Mouse (Mus musculus) heart, adult 11 months (tissue): ENCODE measurements at regions not wholly inside any gene's neighbourhood (a gene's known extent, or its start where the extent isn't known, plus 50 kb on each side); places are given as distances from the start of the nearest gene placed in this dataset.
A peak's percentile ranks its signal among the peaks of the same experiment; 100 is the strongest.

ENCODE experiments used
- DNase-seq: peaks from one replicate; pipeline ENCODE4 v3.0.0; 2022

DNA sequence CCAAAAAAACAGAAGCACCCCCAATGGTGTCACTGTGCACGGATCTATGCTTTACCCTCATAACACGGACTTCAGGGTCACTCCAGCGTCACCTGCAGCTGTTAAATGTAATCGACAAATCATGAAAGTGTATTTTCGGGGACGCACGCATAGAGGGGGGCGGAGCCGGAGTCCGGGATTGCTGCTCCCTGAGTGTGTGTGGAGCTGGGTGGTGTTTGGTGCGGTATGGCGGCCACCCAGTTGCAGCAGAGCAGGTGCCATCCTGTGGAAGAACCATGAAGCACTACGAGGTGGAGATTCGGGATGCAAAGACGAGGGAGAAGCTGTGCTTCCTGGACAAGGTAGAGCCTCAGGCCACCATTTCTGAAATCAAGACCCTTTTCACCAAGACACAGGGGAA lies 122.9 kb upstream of the Gm10330 start:
- DNase-seq, result peak; percentile 64
